40 mouse cellular contexts compared by ENCODE assay signal in genomic region chr16:17971853-17972252, GRCm38 (mm10). TPM values are rescaled to one million over a fixed set of nuclear protein-coding genes. Genes with fewer than 3 reads are reported as not detected.
"Had no signal": no experiment of that assay in that cellular context is flagged by ENCODE, and none has a peak within 500 bp of the region (broad histone marks: within the 10 kb centered on the region; RNA-seq: fewer than 3 reads in every experiment).

No protein-coding gene starts in this region.

- H3K9ac ChIP-seq: heart, embryonic 12.5 days; hindbrain, embryonic 13.5 days; hindbrain, embryonic 15.5 days; kidney, embryonic 15.5 days; limb, embryonic 12.5 days had no signal

- H3K27ac ChIP-seq: heart, embryonic 10.5 days; hindbrain, embryonic 13.5 days; hindbrain, embryonic 15.5 days; hindbrain, postnatal 0 days; kidney, embryonic 15.5 days; kidney, postnatal 0 days; left cerebral cortex, adult 2 months; limb, embryonic 10.5 days; limb, embryonic 12.5 days had no signal

- H3K9me3 ChIP-seq: heart, embryonic 10.5 days; heart, embryonic 12.5 days; hindbrain, embryonic 13.5 days; hindbrain, embryonic 15.5 days; kidney, embryonic 15.5 days; limb, embryonic 10.5 days; limb, embryonic 12.5 days had no signal

- H3K4me1 ChIP-seq: heart, embryonic 10.5 days; heart, embryonic 12.5 days; hindbrain, embryonic 13.5 days; hindbrain, embryonic 15.5 days; kidney, embryonic 15.5 days; limb, embryonic 10.5 days; limb, embryonic 12.5 days had no signal

- H3K4me3 ChIP-seq: heart, embryonic 10.5 days; heart, embryonic 12.5 days; hindbrain, embryonic 13.5 days; hindbrain, embryonic 15.5 days; kidney, embryonic 15.5 days; left cerebral cortex, adult 2 months; limb, embryonic 10.5 days; limb, embryonic 12.5 days had no signal

- H3K4me2 ChIP-seq: heart, embryonic 12.5 days; hindbrain, embryonic 13.5 days; hindbrain, embryonic 15.5 days; kidney, embryonic 15.5 days; limb, embryonic 12.5 days; liver, embryonic 11.5 days had no signal

- DNase-seq: gastrocnemius, postnatal 14 days; gastrocnemius, postnatal 36 days; heart, adult 18-20 months; heart, postnatal 10 days; heart, postnatal 36 days; kidney, adult 11 months; kidney, adult 2 months; kidney, adult 9 months; kidney, postnatal 14 days; kidney, postnatal 36 days; layer of hippocampus, adult 9-11 months; liver had no signal

- H3K36me3 ChIP-seq: heart, embryonic 10.5 days; heart, embryonic 12.5 days; hindbrain, embryonic 13.5 days; hindbrain, embryonic 15.5 days; kidney, embryonic 15.5 days; limb, embryonic 10.5 days; limb, embryonic 12.5 days had no signal

- ATAC-seq: hindbrain, postnatal 0 days; intestine, embryonic 16.5 days had no signal

- H3K27me3 ChIP-seq: heart, embryonic 12.5 days; hindbrain, embryonic 15.5 days; kidney, embryonic 15.5 days; limb, embryonic 12.5 days had no signal

RNA-seq across cellular contexts. Expression of gene Vpreb2, which starts 8.4 kb away (rescaled TPM):
- total RNA-seq: gastrocnemius, adult 18-20 months; gastrocnemius, adult 8-10 months; gastrocnemius, postnatal 36 days; heart, adult 18-20 months; heart, adult 8-10 months; heart, postnatal 10 days; heart, postnatal 36 days; hindbrain, postnatal 0 days; layer of hippocampus, adult 8-10 months; left cerebral cortex, adult 2 months; left cerebral cortex, postnatal 14 days; left cerebral cortex, postnatal 36 days had no signal
- polyA plus RNA-seq: gonadal fat pad, adult 2 months; heart, embryonic 10.5 days; heart, embryonic 12.5 days; heart, embryonic 14.5 days; heart, embryonic 16.5 days; hindbrain, embryonic 11.5 days; hindbrain, embryonic 13.5 days; hindbrain, embryonic 15.5 days; hindbrain, postnatal 0 days; intestine, embryonic 14.5 days; intestine, embryonic 16.5 days; kidney, adult 2 months; kidney, embryonic 15.5 days; kidney, postnatal 0 days; large intestine, adult 2 months; limb, embryonic 10.5 days; limb, embryonic 12.5 days; limb, embryonic 14.5 days; liver, embryonic 11.5 days had no signal

RNA-seq across cellular contexts. Expression of gene Gsc2, which starts 57.0 kb away (rescaled TPM):
- total RNA-seq: gastrocnemius, adult 18-20 months; gastrocnemius, adult 8-10 months; gastrocnemius, postnatal 14 days; gastrocnemius, postnatal 36 days; heart, adult 18-20 months; heart, adult 8-10 months; heart, postnatal 10 days; heart, postnatal 36 days; hematopoietic stem cell, adult 5-6 weeks; layer of hippocampus, adult 18-20 months; layer of hippocampus, adult 8-10 months; layer of hippocampus, postnatal 14 days; left cerebral cortex, adult 2 months; left cerebral cortex, postnatal 14 days; left cerebral cortex, postnatal 36 days had no signal
- polyA plus RNA-seq: gonadal fat pad, adult 2 months; heart, embryonic 12.5 days; heart, embryonic 14.5 days; heart, embryonic 16.5 days; hindbrain, embryonic 11.5 days; intestine, embryonic 14.5 days; intestine, embryonic 16.5 days; kidney, adult 2 months; kidney, embryonic 15.5 days; large intestine, adult 2 months; limb, embryonic 10.5 days; limb, embryonic 12.5 days had no signal
